Comparison of ENCODE assay signal across 8 mouse cellular contexts in genomic region chr16:59472546-59472945, GRCm38 (mm10). TPM values are rescaled to one million over a fixed set of nuclear protein-coding genes. Genes with fewer than 3 reads are reported as not detected.
A peak's percentile ranks its signal among the peaks of the same experiment; 100 is the strongest.
DNase-seq lines count a peak whose midpoint lies in the region; ATAC-seq and TF ChIP-seq lines count a peak whose summit lies in the region.
"Had no signal": no experiment of that assay in that cellular context is flagged by ENCODE, and none has a peak within 500 bp of the region (broad histone marks: within the 10 kb centered on the region; RNA-seq: fewer than 3 reads in every experiment).

No protein-coding gene starts in this region.

- no peak for DNase-seq in spleen, adult 2 months (ENCODE audit: low read depth in 1 of 2, low spot score in 2 of 2)
- DNase-seq in spleen, postnatal 10 days (ENCODE audit: low spot score in 2 of 2) = no peak
- DNase-seq in adrenal gland, postnatal 14 days = no peak
- no peak for DNase-seq in urinary bladder, adult 18-20 months (ENCODE audit: low spot score in 2 of 2)
- DNase-seq in adrenal gland, postnatal 4 days (ENCODE audit: low spot score in 2 of 2) = no peak
- DNase-seq: thymus, postnatal 14 days had no signal

- H3K27ac ChIP-seq in spleen, adult 2 months (ENCODE audit: insufficient read depth, low read length) = no peak overlapping the region
- no peak overlapping the region for H3K27ac ChIP-seq in embryonic fibroblast, embryonic 13.5 days (ENCODE audit: insufficient read depth, low read length)
- H3K27ac ChIP-seq in limb, embryonic 15.5 days = no peak overlapping the region

- WGBS in spleen, adult 2 months = 52% methylated on average over 6 of the region's 6 CpGs
- WGBS in limb, embryonic 15.5 days = 50% methylated on average over 6 of the region's 6 CpGs

- peak overlapping the region; percentile 17; the same call in 1 of the 2 replicates for H3K4me3 ChIP-seq in spleen, adult 2 months (ENCODE audit: extremely low read depth, insufficient read depth, insufficient read length)
- H3K4me3 ChIP-seq in embryonic fibroblast, embryonic 13.5 days (ENCODE audit: insufficient read depth, low read length) = peak overlapping the region; percentile 73
- peak overlapping the region; percentile 76 for H3K4me3 ChIP-seq in limb, embryonic 15.5 days

- H3K36me3 ChIP-seq in spleen, adult 2 months (ENCODE audit: control insufficient read depth, insufficient read depth, low read length) = peaks cover 7% of the 10 kb centered on the region; the same call in 1 of the 2 replicates
- H3K36me3 ChIP-seq in limb, embryonic 15.5 days = peaks cover 9% of the 10 kb centered on the region

- H3K9ac ChIP-seq in limb, embryonic 15.5 days = no peak overlapping the region

- H3K4me1 ChIP-seq in spleen, adult 2 months (ENCODE audit: control insufficient read depth, insufficient read depth, insufficient read length) = peaks cover 6% of the 10 kb centered on the region
- H3K4me1 ChIP-seq in embryonic fibroblast, embryonic 13.5 days (ENCODE audit: control insufficient read depth, insufficient read depth, low read length) = no peaks in the 10 kb centered on the region
- peaks cover 7% of the 10 kb centered on the region for H3K4me1 ChIP-seq in limb, embryonic 15.5 days

- ATAC-seq in limb, embryonic 15.5 days (ENCODE audit: insufficient number of reproducible peaks, low FRiP score, low TSS enrichment, low read depth) = no peak

- no peaks in the 10 kb centered on the region for H3K27me3 ChIP-seq in spleen, adult 2 months (ENCODE audit: control insufficient read depth, insufficient read depth, low read length)
- no peaks in the 10 kb centered on the region for H3K27me3 ChIP-seq in limb, embryonic 15.5 days

- TF ChIP-seq POLR2A in spleen, adult 2 months (IDR thresholded peaks at IDR 0.05; ENCODE audit: low read depth, low read length) = no peak
- no peak for TF ChIP-seq POLR2A in embryonic fibroblast, embryonic 13.5 days (IDR thresholded peaks at IDR 0.05; ENCODE audit: low read depth, low read length)

- TF ChIP-seq CTCF in spleen, adult 2 months (IDR thresholded peaks at IDR 0.05; ENCODE audit: extremely low read depth, insufficient read depth, insufficient read length, insufficient replicate concordance) = no peak
- TF ChIP-seq CTCF in embryonic fibroblast, embryonic 13.5 days (IDR thresholded peaks at IDR 0.05; ENCODE audit: borderline replicate concordance, insufficient read depth, low read length) = no peak

- H3K4me2 ChIP-seq in limb, embryonic 15.5 days = peak overlapping the region; percentile 63

- H3K9me3 ChIP-seq in limb, embryonic 15.5 days = no peaks in the 10 kb centered on the region

RNA-seq across cellular contexts. Expression of gene Riox2, which starts 1.0 kb away (rescaled TPM):
- 6.0 and 8.2 TPM in 2 replicates for polyA plus RNA-seq in spleen, adult 2 months (2012; rRNA removed)
- 25.3 and 27.7 TPM in 2 replicates for polyA plus RNA-seq in embryonic fibroblast, embryonic 13.5 days (2011; ENCODE audit: insufficient read length, low read depth, missing spikeins)
- polyA plus RNA-seq in limb, embryonic 15.5 days (2015; fragmentation: Nextera tagmentation; extraction: Ambion mirVana) = 33.4 and 34.3 TPM in 2 replicates
- total RNA-seq in adrenal gland, postnatal 14 days (2021) = 21.2 and 25.8 TPM in 2 replicates
- total RNA-seq in adrenal gland, postnatal 4 days (2021) = 10 to 100 TPM; 18.1 to 20.5 TPM

Comparison
In these comparisons a context has a peak if more than half of its experiments do, and no peak if none do; other contexts are left out.
1. H3K4me3 ChIP-seq: peak in every context shown above with its lines; median percentile 76 in limb, embryonic 15.5 days; 73 in embryonic fibroblast, embryonic 13.5 days; 17 in spleen, adult 2 months.